Mouse (Mus musculus) hematopoietic stem cell, adult 5-6 weeks (primary cell): ENCODE measurements at regions not wholly inside any gene's neighbourhood (a gene's known extent, or its start where the extent isn't known, plus 50 kb on each side); places are given as distances from the start of the nearest gene placed in this dataset.
"Not testable (repeated sequence)": the region's sequence is repeated elsewhere in the genome, so short reads cannot be mapped to it uniquely, and the experiment has no call there.

Experiments used
- ATAC-seq, 2 experiments: fragments of 125-278 bp in 1 of 2; replicated peaks in 1 of 2; 2 replicates each; pipeline ENCODE4 v1.8.0; 2016 to 2017; ENCODE audit warnings: inconsistent platforms in 2 of 2, mild to moderate bottlenecking in 2 of 2, moderate number of reproducible peaks in 2 of 2, low read depth in 1 of 2, moderate TSS enrichment in 1 of 2; ENCODE audit not compliant: low FRiP score in 2 of 2, poor library complexity in 2 of 2, severe bottlenecking in 2 of 2, insufficient read depth in 1 of 2, low TSS enrichment in 1 of 2

DNA sequence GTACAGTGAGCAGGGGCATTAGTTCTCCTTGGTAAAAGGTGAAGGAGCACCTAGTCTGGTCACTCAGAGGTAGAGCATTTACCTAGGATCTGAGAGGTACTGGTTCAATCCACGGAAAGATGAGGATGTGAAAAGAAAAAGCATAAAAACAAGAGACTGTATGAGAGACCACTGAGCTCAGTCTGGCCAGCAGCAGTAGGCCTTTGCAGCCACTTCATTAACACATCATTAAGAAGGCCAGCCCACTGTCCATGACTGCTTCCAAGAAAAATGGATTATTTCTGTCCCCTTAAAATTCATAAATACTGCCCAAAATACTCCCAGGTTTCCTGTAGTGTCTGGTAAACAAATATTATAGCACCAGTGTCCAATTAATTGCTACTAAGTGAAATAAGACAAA lies 499.3 kb upstream of the 4930578C19Rik start:
- no peak for ATAC-seq

DNA sequence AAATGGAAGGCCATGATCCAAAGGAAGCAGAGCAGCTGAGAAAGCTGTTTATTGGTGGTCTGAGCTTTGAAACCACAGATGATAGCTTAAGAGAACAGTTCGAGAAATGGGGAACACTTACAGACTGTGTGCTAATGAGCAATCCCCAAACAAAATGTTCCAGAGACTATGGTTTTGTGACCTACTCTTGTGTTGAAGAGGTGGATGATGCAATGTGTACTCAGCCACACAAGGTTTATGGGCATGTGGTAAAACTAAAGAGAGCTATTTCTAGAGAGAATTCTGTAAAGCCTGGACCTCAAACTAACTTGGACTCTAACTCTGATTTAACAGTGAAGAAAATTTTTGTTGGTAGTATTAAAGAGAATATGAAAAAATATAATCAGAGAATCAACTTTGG lies 481.4 kb upstream of the 4930578C19Rik start:
- ATAC-seq = no peak

GRCm38 (mm10) chrX:18933340-18933739 lies 472.1 kb upstream of the 4930578C19Rik start:
- no peak for ATAC-seq

DNA sequence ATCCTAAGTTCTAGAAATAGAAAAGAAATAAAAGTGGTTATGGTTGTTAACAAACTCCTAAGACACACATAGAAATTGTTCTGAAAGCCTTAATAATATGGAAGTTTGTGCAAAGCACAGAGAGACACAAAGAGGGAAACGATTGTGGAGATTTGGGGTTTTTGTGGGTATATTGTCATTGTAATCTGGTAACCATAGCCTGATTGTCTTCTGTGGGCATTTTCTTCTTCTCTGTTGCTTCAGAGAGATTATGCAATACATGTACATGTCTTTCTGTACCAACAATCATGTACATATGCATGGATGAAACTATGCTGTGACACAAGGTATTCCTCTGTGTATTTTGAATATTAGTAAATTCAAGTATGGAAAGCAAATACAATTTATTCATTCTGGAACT lies 461.9 kb upstream of the 4930578C19Rik start:
- ATAC-seq = no peak

DNA sequence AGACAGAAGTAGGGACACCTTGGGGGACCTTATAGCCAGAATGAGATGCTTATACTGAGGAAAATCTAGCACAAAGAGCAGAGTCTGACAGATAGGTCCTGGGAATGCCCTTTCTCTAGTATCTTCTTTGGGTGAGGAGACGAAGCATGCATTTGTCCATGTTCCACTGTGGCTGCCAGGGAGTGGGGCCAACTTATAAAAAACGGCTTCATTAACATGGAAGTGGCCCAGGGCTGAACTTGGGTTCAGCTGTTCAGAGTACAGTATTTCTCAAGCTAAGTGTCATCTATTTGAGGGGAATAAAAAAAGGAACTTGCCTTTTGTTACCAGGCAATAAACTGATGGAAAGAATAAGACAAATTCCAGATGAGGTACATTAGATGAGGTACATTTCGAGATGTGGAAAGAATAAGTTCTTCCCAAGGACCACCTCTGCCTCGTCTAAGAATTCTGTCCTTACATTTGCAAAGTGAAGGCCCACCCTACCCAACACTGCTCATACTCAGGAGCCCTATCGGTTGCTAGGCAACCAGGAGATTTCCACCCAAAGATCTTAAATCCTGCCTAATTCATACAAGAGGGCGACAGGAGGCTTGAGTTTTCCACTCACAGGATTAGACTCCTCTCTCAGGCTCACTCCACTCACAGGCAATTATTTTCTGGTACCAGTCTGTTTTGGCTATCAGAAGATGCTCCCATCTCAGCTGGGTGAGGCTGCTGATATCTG lies 460.3 kb upstream of the 4930578C19Rik start:
- no peak for ATAC-seq

GRCm38 (mm10) chrX:18882784-18883171 lies 421.6 kb upstream of the 4930578C19Rik start:
- no peak for ATAC-seq

- ATAC-seq = peak; percentile 69 to 87; a peak in 3 of 4 replicates
These were observed 421.0 kb upstream of the 4930578C19Rik start for GRCm38 (mm10) chrX:18882088-18882783.

- ATAC-seq = no peak
These were observed 414.5 kb upstream of the 4930578C19Rik start for GRCm38 (mm10) chrX:18875734-18876133.

- ATAC-seq = no peak
These were observed 412.9 kb upstream of the 4930578C19Rik start for GRCm38 (mm10) chrX:18874051-18874450.

GRCm38 (mm10) chrX:18838668-18839067 lies 377.5 kb upstream of the 4930578C19Rik start:
- ATAC-seq = no peak

GRCm38 (mm10) chrX:18824971-18825370 lies 363.8 kb upstream of the 4930578C19Rik start:
- ATAC-seq = not testable (repeated sequence)

DNA sequence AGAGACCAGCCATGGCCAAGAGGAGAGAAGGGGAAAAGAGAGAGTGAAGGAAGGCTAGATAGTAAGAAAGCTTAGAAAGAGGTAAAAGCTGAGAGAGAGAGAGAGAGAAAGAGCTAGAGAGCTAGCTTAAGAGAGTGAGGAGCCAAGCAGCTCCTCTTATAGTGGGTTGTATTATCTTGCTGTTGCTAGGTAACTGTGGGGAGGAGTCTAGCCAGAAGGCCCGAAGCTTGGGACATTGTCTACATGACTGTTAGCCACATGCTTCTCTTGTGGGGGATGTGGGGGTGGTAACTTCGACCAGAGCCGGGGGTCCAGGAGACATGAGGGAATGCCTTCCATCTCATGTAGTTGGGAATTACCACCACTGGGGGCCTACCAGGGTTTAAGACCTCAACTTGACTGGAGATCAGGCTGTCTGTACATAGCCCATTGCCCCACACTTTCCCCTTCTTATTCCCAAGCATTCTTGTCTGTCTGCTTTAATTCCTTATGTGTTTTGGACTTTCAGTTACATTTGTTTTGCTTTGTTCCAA lies 353.3 kb upstream of the 4930578C19Rik start:
- ATAC-seq = no peak
